Mouse (Mus musculus): Measurements from ENCODE around the gene Gm10639. TPM values are rescaled to one million over a fixed set of nuclear protein-coding genes. Genes with fewer than 3 reads are reported as not detected.
A peak's percentile ranks its signal among the peaks of the same experiment; 100 is the strongest.
"Not testable (repeated sequence)": the region's sequence is repeated elsewhere in the genome, so short reads cannot be mapped to it uniquely, and the experiment has no call there.

Gm10639 gene
- polyA plus RNA-seq (2015; fragmentation: Nextera tagmentation; extraction: Ambion mirVana), result not detected in 2 replicates

DNA sequence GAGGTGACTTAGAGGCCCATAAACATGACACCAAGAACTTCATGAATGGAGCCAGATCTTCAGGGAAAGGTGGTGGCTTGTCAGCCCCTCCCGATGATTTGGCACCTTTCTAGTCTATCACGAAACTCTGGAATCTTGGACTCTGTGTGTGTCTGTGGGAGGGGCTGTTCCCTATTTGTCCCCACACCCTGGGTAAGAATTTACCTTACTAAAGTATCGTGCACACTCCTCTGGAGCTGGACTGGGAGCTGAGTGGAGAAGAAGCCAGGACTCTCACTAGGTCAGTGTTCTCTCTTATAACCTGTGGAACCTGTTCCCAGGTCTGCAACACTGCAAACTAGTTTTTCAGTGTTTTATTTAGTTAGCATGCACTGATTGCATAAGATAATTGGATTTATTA is at the start of gene Gm10639:
Gene Gm10639, plus strand, starts transcription at position 201 of the 400 bp plus-strand sequence.
- not testable (repeated sequence) for H3K4me1 ChIP-seq; H3K4me3 ChIP-seq; H3K4me2 ChIP-seq; H3K27me3 ChIP-seq; H3K9me3 ChIP-seq; H3K9ac ChIP-seq; ATAC-seq (ENCODE audit: borderline replicate concordance, extremely low read depth, low FRiP score, low TSS enrichment); H3K36me3 ChIP-seq; H3K27ac ChIP-seq
- WGBS, result 67% methylated on average over 3 of the region's 3 CpGs

DNA sequence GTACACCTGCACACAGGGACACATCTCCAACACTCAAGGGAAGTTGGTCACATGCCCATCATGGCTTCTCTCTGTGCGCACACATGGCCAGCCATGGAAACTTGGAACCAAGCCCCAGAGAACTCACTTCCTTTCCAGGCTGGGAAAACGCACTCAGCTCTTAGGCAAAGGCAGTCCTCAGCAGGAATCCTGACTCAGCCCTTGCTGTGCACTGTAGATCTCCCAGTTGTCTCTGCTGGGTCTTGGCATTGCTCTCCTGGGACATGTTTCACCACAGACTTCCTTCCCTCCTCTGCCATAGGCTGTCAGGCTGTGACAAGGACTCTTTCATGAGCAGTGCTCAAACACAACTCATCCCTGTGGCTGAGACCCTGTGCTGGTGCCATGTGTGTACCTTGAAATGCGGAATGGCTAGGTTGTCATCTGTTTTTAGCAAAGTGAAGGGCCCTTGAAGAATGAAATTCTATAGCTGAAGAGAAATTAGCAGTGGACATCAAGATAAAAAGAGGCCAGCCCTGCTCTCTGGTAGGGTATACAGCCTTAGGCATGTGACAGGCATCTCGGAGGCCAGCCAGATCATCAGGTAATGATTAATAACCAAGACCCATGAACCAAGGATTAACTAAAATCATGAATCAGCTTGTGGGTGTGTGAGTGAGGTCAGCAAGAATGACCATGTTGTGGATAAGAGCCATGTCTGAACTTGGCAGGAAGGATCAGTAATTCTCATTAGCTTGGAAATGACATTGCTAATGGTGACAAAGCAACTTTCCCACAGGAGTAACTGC is 33.8 kb upstream of the Gm10639 start:
- not testable (repeated sequence) for H3K4me2 ChIP-seq; H3K36me3 ChIP-seq; H3K4me1 ChIP-seq; H3K9me3 ChIP-seq; H3K27ac ChIP-seq; H3K27me3 ChIP-seq; H3K9ac ChIP-seq; ATAC-seq (ENCODE audit: borderline replicate concordance, extremely low read depth, low FRiP score, low TSS enrichment); H3K4me3 ChIP-seq
- 49% methylated on average over 4 of the region's 4 CpGs for WGBS

- H3K27me3 ChIP-seq; H3K36me3 ChIP-seq; ATAC-seq (ENCODE audit: borderline replicate concordance, extremely low read depth, low FRiP score, low TSS enrichment); H3K9ac ChIP-seq; H3K4me3 ChIP-seq; H3K27ac ChIP-seq; H3K9me3 ChIP-seq; H3K4me1 ChIP-seq; H3K4me2 ChIP-seq: not testable (repeated sequence)
- 72% methylated on average over 1 of the region's 3 CpGs for WGBS
These were observed 32.8 kb upstream of the Gm10639 start, which contains the start of gene Gm3776 for GRCm38 (mm10) chr9:78256914-78257313. Gene Gm3776, plus strand, starts transcription at chr9:78257129.

- not testable (repeated sequence) for H3K9me3 ChIP-seq, H3K27me3 ChIP-seq, H3K27ac ChIP-seq, H3K4me2 ChIP-seq, H3K4me3 ChIP-seq, H3K9ac ChIP-seq, H3K36me3 ChIP-seq, H3K4me1 ChIP-seq
- 0 out of 2 replicates have a peak, but pooled peaks have one; percentile 39 for ATAC-seq (ENCODE audit: borderline replicate concordance, extremely low read depth, low FRiP score, low TSS enrichment)
- WGBS, result 0% methylated on average over 1 of the region's 6 CpGs
These were observed 30.0 kb upstream of the Gm10639 start for GRCm38 (mm10) chr9:78259688-78260087.

- not testable (repeated sequence) for H3K4me1 ChIP-seq; ATAC-seq (ENCODE audit: borderline replicate concordance, extremely low read depth, low FRiP score, low TSS enrichment); H3K36me3 ChIP-seq; H3K27me3 ChIP-seq; H3K4me2 ChIP-seq; H3K4me3 ChIP-seq; H3K27ac ChIP-seq; H3K9ac ChIP-seq; H3K9me3 ChIP-seq
- WGBS, result 64% methylated on average over 3 of the region's 3 CpGs
These were observed 18.8 kb upstream of the Gm10639 start for GRCm38 (mm10) chr9:78270945-78271344.

- not testable (repeated sequence) for ATAC-seq (ENCODE audit: borderline replicate concordance, extremely low read depth, low FRiP score, low TSS enrichment); H3K4me3 ChIP-seq; H3K4me2 ChIP-seq; H3K27ac ChIP-seq; H3K27me3 ChIP-seq; H3K9me3 ChIP-seq; H3K36me3 ChIP-seq; H3K4me1 ChIP-seq; H3K9ac ChIP-seq
- 54% methylated on average over 4 of the region's 4 CpGs for WGBS
These were observed 7.6 kb upstream of the Gm10639 start for GRCm38 (mm10) chr9:78282002-78282711.

DNA sequence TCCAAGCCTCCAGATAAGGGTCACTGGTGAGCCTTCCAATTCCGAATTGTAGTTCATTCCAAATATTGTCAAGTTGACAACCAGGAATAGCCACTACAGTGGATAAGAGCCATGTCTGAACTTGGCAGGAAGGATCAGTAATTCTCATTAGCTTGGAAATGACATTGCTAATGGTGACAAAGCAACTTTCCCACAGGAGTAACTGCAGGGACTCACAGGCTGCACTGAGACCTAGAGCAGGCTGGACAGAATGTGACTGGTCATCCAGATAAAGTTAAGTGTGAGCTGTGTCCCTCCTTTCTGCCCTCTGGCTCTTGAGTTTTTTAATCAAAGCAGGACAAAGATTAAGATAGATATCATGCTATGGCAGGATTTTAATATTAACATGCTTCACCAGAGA is 660 bp upstream of the Gm10639 start:
- not testable (repeated sequence) for H3K9ac ChIP-seq; H3K27me3 ChIP-seq; H3K9me3 ChIP-seq; H3K4me1 ChIP-seq; H3K27ac ChIP-seq; H3K36me3 ChIP-seq; ATAC-seq (ENCODE audit: borderline replicate concordance, extremely low read depth, low FRiP score, low TSS enrichment); H3K4me2 ChIP-seq; H3K4me3 ChIP-seq
- 53% methylated on average over 1 of the region's 1 CpGs for WGBS

- ATAC-seq (ENCODE audit: borderline replicate concordance, extremely low read depth, low FRiP score, low TSS enrichment), result peak; percentile 59; the same call in 1 of the 2 replicates
- WGBS, result 43% methylated on average over 8 of the region's 8 CpGs
- not testable (repeated sequence) for H3K27ac ChIP-seq, H3K4me1 ChIP-seq, H3K4me2 ChIP-seq, H3K36me3 ChIP-seq, H3K9ac ChIP-seq, H3K4me3 ChIP-seq, H3K27me3 ChIP-seq, H3K9me3 ChIP-seq
These were observed 2.7 kb downstream of the Gm10639 start for GRCm38 (mm10) chr9:78292462-78292861.

GRCm38 (mm10) chr9:78293683-78294082 is 4.0 kb downstream of the Gm10639 start:
- H3K4me2 ChIP-seq; H3K4me1 ChIP-seq; ATAC-seq (ENCODE audit: borderline replicate concordance, extremely low read depth, low FRiP score, low TSS enrichment); H3K27me3 ChIP-seq; H3K9me3 ChIP-seq; H3K4me3 ChIP-seq; H3K9ac ChIP-seq; H3K36me3 ChIP-seq; H3K27ac ChIP-seq: not testable (repeated sequence)
- 38% methylated on average over 1 of the region's 1 CpGs for WGBS

DNA sequence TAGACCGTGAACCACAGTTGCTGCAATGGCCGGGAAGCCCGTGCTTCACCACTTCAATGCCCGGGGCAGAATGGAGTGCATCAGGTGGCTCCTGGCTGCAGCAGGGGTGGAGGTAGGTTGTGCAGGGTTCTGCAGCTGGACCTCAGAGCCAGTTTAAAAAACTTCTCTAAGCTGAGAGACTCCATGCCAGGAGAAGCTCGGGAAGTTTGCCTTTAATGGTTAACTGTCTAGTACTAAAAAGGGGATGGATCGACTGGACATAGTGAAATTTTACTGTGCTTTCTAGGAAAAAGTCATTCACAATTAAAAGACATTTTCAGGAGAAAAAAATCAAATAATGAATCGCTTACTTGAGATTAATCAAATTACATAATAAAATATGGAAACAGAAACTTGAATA is 5.1 kb downstream of the Gm10639 start:
- not testable (repeated sequence) for H3K9me3 ChIP-seq; ATAC-seq (ENCODE audit: borderline replicate concordance, extremely low read depth, low FRiP score, low TSS enrichment); H3K4me2 ChIP-seq; H3K27me3 ChIP-seq; H3K27ac ChIP-seq; H3K4me3 ChIP-seq; H3K36me3 ChIP-seq; H3K4me1 ChIP-seq; H3K9ac ChIP-seq
- 82% methylated on average over 7 of the region's 7 CpGs for WGBS

DNA sequence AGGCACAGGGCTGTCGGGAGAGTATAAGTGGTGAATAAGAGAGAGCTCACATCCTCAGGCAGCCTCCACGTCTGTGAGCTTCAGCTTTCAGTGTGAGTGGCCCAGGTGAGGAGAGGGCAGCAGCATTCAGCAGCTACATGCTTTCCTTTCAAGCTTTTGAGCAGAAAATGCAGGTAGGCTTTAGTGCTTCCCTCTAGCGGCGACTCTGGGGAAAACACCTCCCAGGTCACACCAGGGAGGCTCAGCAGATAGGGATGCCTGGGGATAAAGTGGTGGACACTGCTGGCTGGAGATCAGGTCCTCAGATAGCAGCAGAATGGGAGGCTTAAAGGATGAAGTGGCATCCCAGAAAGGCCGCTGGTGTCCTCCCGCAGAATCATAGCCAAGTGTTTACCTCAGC is 6.4 kb downstream of the Gm10639 start:
- H3K9ac ChIP-seq, result not testable (repeated sequence)
- 6% methylated on average over 6 of the region's 6 CpGs for WGBS

GRCm38 (mm10) chr9:78298232-78298631 is 8.5 kb downstream of the Gm10639 start:
- no peak overlapping the region for H3K4me3 ChIP-seq
- H3K9ac ChIP-seq, result no peak overlapping the region
- H3K36me3 ChIP-seq, result no peaks in the 10 kb centered on the region
- H3K27ac ChIP-seq, result no peak overlapping the region
- no peak overlapping the region for H3K4me2 ChIP-seq
- 81% methylated on average over 1 of the region's 1 CpGs for WGBS
- H3K27me3 ChIP-seq, result no peaks in the 10 kb centered on the region
- ATAC-seq (ENCODE audit: borderline replicate concordance, extremely low read depth, low FRiP score, low TSS enrichment), result no peak
- H3K4me1 ChIP-seq, result no peaks in the 10 kb centered on the region
- no peaks in the 10 kb centered on the region for H3K9me3 ChIP-seq

More for the DNA sequence above, 6.4 kb downstream of the Gm10639 start:
- H3K36me3 ChIP-seq; H3K4me1 ChIP-seq; ATAC-seq (ENCODE audit: borderline replicate concordance, extremely low read depth, low FRiP score, low TSS enrichment); H3K9me3 ChIP-seq; H3K4me3 ChIP-seq; H3K27me3 ChIP-seq; H3K4me2 ChIP-seq; H3K27ac ChIP-seq: not testable (repeated sequence)

Measured in lung, embryonic 15.5 days (tissue).